Mouse (Mus musculus) layer of hippocampus, adult 8-10 months (tissue): ENCODE measurements around the gene Lrp5. TPM values are rescaled to one million over a fixed set of nuclear protein-coding genes. Genes with fewer than 3 reads are reported as not detected.

Source experiments
- DNase-seq, 2 experiments: peaks; one replicate each; pipeline ENCODE4 v3.0.0; 2022; ENCODE audit warnings: low spot score in 2 of 2
- total RNA-seq, 4 experiments: library from RNA; stranded (reverse); gene quantifications; 2 replicates each; pipeline ENCODE4 v1.2.4; 2022

Lrp5 gene
- total RNA-seq, result 10 to 100 TPM in 2 of 4 experiments, 1 to 10 TPM in 2; 8.6 to 14.0 (median 10.9) TPM

DNA sequence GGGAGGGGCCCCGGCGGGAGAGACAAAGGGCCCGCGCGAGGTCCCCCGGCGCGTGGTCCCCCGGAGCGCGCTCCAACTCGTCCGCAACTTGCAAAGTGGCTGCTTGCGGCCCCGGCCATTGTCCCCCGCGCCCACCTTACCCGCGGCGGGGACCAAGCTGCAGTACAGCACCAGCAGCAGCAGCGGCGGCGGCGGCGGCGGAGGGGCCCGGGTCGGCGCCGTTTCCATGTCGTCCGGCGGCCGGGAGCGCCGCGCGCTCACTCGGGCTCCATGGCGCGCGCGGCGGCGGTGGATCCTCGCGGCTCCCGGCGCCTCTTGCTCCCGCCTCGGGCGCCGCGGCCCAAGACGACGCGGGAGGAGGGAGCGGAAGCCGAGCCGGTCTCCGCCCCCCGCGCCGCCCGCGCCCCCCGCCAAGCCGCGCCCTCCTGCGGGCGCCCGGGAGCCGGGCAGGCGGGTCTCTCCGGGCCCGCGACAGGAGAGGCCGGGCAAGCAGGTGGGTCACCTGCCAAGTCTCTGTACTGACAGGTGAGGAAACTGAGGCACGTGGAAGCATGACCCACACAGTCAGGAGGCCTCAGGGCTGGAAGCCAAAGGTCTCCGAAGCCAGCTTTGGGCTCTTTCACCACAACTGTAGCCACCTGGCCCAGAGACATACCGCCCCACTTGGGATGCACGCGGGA is at the start of gene Lrp5:
Lrp5 (minus strand) TSS at position 350 of the 680 bp plus-strand sequence.
- DNase-seq, result no peak

DNA sequence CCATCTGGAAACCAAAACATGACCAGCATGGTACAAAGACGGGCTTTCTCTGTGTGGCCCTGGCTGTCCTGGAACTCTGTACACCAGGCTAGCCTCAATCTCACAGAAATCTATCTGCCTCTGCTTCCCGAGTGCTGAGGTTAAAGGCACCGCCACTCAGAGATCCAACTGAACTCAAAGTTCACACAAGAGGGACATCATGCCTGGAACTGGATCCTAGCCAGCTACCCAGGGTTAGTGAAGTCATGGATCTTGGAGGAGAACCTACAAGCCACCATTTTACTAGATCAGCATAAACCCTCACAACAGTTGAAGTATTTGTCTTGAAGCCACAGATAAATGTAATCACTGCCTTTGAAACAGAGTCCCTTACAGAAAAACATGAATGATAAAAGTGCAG is 49.6 kb upstream of the Lrp5 start:
- DNase-seq, result no peak

DNA sequence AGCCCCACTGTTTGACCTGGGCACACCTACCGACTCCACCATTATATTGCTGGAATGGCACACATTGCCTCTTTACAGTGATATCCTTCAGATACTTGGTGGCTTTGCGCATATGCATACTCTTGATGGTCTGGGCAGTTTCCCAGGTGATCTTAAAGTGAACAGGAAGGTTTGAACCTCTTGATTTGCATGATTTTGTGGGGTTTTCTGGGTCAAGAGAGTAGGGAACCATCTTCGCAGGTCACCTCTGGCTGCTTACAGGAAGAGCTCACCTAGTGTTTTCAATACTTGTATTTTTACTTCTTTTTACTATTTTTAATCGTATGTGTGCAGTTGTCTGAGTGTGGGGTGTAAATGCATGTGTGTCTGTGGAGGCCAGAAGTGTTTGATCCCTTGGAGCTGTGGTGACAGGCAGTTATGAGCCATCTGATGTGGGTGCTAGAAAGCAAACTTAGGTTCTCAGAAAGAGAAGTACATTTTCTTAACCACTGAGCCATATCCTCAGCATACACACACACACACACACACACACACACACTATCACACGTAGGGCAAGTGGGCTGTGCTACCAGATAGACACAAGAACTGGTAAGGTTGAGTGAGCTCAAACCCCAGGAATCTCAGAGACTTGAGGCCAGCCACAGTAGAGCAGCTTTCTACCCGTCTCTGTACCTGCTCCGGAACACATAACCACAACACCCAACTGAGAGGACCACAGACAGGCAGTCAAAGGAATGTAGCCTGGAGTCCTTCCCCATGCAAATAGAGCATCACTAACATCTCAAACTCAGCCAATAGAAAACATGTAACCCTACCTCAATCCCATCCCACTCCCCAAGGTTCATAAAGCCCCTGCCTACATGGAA is 44.6 kb upstream of the Lrp5 start:
- no peak for DNase-seq

DNA sequence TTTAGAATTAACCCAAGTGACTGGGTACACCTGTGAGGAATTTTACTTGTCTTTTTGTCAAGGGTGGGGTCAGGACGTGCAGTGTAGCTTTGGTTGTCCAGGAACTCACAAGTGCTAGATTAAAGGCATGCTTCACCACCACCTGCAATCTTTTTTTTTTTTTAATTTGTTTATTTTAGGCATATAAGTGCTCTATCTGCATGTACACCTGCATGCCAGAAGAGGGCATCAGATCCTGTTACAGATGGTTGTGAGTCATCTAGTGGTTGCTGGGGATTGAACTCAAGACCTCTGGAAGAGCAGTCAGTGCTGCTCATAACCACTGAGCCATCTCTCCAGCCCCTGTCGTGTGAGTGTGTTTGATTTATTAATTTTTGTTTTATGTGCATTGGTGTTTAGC is 42.5 kb upstream of the Lrp5 start:
- DNase-seq, result no peak

DNA sequence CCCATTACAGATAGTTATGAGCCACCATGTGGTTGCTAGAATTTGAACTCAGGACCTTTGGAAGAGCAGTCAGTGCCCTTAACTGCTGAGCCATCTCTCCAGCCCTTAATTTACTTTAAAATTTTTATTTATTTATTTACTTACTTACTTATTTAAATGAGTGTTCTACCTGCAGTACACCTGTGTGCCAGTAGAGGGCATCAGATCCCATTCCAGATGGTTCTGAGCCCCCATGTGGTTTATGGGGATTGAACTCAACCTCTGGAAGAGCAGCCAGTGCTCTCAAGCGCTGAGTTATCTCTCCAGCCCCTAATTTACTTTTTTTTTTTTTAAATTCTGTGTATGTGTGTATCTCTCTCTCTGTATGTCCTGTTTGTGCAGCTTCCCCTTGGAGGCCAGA is 38.4 kb upstream of the Lrp5 start:
- DNase-seq, result peak in 1 of 2 experiments; percentile 62

DNA sequence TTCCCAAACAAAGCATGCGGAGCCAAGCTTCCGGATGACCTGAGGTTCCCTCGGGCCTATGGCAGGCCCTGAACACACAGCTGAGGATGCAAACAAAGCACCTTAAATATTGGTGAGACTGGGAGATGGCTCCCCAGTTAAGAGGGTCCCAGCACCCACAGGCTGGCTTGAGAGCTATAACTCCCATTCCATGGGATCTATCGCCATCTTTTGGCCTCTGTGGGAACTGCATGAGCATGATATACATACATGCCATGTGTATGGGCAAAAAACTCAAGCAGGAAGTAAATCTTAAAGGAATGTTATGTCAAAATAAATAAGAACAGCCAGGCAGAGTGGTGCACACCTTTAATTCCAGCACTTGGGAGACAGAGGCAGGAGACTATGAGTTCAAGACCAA is 37.5 kb upstream of the Lrp5 start:
- no peak for DNase-seq

DNA sequence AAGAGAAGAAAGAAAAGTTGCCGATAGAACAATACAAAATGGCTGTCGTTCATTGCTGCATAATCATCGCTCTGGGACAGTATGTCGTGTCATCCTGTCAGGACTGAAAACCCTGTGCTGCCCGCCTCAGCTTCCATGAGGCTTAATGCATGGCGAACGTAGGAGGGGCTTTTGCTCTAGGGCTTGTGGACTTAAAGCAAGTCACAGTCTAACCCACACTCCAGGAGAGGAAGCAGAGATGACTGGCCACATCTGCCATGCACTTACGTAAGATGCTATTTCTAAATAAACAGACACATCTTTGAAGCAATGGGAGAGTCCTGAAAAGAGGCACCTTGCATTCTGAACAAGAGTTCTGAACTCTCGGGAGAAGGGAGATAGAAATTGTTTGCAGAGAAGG is 36.8 kb upstream of the Lrp5 start:
- no peak for DNase-seq

DNA sequence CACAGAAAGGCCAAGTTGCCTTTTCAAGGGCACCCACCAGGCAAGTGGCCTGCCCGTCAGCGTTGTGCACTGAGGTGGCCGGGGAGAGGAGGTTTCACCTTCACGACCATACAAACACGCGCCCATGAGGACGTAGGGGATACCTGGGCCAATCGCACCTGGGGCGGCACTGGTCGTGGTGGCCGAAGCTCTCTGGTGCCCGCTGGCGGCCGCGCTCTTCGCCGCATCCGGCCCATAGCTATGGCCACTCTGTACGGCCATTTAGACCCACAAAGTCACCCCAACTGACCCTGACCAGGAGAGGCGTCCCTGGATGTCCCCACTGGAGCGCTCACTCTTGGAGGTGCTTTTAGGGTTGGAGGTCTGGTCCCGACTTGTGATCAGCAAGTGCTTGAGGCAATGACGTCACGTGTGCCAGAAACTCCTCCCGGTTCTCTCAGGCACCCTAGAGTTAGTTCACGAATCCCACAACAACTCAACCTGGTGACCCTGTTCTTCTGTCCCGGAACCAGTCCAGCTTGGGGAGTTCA is 33.1 kb upstream of the Lrp5 start:
- DNase-seq, result peak; percentile 53 to 55

DNA sequence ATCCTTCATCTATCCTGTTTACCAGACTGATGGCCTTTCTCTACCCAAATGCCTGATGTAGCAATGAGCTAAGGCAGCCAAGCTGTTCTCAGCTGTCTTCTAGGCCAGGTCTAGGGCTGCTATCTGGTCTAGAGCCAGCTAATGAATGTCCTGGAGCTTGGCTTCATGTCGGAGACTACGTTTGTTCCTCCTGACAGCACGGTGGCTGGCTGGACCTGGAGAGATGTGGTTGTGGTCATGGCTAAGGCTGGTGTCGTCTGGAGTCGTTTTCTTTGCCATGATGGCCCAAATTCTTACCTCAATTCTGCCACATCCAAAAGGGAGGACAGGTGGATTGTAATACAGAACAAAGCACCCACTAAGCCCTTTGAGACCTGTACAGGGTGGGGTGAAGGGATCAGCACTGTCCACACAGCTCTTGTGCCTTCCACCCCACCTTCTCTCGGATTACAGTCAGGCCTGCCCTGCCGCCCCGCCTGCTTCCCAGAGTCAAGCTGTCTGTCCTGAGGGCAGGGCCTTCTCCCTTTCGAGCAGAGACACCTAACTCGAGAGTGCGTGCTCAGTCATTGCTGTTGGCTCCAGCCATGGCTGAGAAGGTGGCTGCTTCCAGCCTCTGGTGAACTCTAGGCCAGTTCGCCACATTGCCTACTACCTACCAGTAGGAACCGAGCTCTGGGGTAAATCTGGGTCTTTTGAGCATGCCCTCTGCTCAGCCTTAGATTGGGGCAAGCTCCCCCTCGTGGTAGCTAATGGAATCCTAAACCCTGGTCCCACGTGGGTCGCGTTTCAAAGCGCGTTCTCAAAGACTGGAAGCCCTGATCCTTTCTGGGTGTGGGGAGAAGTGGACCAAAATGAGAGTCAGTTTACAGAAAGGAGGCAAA is 32.4 kb upstream of the Lrp5 start:
- peak; percentile 71 for DNase-seq

DNA sequence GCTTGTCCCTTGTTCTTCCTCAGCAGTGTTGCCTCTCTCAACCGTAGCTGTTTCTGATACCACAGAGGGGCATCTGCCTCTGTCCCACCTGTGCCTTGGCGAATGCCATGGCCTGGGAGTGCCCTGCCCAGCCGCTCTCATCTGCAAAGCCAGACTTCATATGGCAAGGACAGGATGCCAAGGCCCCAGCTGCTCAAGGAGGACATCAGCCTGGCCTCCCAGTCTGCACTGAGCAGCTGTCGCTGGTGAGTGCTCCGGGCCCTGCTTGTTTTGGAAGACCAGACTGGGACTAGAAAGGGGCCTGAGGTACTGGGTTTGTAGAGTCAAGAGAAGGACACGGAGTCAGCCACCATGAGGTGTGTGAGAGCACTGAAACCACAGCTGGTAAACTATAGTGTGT is 28.0 kb upstream of the Lrp5 start:
- DNase-seq, result no peak

DNA sequence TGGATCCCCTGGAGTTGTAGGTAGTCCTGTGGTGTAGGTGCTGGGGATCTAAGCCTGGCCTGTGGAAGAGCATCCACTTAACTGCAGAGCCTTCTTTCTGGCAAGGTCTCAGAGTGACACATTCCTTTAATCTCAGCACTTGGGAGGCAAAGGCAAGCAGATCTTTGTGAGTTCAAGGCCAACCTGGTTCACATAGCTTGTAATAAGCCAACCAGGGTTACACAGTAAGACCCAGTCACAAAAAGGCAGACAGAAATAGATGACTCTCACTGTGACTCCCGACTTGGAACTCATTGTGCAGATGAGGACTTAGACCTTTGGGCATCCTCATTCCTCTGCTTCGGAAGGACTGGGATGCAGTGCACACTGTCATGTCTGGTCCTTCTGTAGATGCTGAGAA is 24.1 kb upstream of the Lrp5 start:
- DNase-seq, result no peak

DNA sequence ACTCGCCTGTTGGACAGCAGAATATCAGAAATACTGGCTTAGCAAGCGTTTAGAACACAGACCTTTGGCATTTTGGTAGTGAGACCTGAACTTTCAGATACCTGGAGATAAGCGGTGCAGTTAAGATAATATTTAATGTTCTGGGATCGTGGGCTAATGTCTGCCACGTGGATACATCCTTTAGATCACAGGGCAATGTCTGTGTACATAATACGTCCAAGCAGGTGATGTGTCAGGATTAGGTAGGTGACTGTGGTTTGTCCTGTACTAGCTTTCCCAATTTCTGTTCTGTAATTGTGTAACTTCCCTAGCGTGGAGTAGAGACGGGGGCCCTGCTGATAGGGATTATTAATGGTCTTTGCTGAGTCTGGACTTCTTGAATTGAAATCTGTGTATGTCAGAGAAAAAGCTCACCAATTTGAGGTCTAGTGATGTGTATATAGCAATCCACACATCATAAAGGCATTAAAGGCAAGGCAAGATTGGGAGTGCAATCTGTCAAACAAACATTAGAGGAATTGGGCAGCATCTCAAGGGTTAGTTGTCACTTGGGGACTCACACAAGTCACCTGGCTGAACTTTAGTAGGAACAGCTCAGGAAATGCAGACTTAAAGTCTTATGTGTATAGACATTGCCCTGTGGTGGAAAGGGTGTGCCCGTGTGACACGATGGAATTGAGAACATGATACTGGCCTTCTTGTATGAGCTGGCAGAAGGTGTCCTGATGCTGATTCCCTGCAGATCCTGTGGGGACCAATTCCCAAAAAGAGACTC is 22.8 kb upstream of the Lrp5 start:
- DNase-seq, result no peak

DNA sequence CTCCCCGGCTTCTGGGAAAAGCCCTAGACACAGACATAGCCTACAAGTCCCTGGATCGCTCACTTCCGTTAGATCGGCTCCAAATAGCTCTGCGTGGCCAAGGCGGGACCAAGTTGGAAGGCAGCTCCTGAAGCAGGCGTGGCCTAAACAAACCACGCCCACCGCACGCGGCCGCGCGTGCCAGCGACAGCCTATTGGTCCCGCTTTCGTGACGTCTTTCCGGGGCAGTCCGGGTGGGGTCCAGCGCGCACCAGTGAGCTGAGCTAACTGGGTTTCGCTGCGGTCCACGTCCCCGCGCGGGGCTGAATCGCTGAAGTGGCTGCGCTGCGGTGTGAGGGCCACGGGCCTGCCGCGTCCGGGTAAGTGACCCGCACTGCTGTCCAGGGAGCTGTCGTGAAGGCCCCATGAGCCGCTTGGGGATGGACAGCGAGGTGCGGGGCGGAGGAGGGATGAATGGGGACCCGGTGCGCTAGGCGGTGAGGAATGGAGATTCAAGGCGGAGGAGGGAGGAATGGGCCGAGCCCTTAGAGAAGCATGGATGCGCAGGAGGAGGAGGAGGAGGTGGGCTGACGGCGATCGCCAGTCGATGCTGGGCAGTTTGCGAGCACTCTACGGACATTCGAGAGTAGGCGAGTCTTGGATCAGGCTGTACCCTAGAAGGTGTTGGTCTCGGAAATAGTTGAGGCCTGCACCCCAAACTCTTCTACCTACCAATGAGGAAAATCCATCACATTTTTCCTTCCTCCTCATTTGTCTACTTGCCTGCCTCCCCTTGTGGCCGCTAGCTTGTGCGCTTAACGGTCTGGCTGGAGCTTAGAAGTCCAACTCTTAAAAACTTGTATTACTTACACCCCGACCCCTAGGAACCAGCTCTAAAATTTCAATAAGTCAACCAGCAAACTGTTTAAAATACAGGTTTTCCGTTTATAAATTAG is 22.0 kb upstream of the Lrp5 start, which contains the start of gene 1810055G02Rik:
1810055G02Rik (plus strand) TSS at position 216 of the 935 bp plus-strand sequence.
- peak; percentile 97 to 99 for DNase-seq

DNA sequence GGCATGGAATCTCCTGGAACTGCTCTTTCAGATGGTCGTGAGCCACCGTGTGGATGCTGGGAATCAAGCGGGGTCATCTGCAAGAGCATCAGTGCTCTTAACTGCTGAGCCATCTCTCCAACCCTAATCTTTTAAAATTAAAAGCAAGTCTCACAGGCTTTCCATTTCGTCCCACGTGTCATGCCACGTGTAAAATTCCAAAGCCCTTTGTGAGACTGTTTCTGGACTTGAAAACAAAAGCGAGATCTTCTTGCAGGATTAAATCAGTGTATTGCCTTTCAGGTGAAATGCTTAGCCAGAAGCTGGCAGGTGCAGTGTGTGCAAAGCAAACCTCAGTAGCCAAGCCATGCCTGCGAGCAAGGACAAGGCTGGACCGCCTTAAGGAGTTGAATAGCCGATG is 21.2 kb upstream of the Lrp5 start:
- DNase-seq, result no peak

DNA sequence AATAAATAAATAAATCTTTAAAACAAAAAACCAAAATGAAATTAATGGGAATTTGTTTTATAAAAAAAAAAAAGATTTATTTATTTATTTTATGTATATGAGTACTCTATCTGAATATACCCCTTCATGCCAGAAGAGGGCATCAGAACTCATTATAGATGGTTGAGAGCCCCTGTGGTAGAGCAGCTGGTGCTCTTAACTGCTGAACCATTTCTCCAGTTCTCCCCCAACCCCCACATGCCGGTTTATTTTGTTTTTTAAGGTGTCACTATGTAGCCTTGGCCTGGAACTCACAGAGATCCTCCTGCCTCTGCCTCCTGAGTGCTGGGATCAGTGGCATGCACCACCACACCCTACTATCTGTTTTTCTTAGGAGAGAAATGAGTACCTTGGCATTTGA is 19.9 kb upstream of the Lrp5 start:
- DNase-seq, result no peak

DNA sequence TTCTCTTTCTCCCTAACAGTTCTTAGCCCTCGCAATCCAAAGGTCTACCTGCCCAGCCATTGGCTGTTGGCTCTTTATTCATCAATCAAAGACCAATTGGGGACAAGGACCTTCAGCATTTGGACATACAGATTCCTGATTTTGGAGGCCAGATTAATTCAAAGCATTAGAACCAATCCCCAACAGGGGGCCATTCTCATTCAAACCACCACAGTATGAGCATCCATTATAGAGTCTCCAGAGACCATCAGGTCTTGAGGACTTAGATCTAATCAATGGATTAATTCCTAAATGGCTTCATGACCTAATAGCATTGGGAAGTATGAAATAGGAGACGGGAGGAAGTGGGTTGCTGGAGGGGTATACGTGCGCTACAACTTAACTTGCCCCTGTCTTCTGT is 16.1 kb upstream of the Lrp5 start:
- DNase-seq, result no peak

DNA sequence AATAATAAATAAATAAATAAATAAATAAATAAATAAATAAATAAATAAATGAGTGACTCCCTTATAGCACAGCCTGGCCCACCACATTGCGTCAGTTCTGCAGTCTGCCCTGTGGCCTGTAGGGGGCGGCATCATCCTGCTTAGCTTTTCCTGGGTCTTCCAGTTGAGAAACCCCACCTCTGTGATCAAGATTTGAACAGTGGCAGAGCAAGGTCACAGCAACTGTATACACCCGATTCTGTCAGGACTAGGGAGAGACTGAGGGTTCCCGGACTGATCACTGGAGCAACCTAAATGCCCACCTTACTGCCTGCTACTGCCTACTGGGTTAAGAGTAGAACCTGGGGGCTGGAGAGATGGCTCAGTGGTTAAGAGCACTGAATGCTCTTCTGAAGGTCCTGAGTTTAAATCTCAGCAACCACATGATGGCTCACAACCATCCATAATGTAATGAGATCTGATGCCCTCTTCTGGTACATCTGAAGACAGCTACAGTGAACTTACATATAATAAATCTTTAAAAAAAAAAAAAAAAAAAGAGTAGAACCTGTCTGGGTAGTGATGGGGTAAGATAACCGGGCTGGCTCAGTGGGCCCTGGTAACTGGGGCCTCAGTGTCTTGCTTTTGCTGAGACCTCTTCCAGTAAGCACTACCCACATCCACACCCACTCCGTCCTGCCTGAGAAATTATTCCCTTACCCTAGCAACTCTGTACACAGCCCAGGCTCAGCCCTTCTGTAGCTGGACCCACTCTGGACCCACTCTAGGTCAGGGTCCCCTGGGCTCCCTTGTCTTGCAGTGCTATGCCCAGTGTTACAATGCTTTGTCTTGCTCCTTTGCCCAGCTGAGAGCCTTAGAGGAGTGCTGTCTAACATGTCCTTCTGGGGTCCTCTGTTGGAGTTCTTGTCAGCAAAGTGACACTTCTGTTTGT is 13.4 kb upstream of the Lrp5 start:
- DNase-seq, result peak; percentile 60 to 74

DNA sequence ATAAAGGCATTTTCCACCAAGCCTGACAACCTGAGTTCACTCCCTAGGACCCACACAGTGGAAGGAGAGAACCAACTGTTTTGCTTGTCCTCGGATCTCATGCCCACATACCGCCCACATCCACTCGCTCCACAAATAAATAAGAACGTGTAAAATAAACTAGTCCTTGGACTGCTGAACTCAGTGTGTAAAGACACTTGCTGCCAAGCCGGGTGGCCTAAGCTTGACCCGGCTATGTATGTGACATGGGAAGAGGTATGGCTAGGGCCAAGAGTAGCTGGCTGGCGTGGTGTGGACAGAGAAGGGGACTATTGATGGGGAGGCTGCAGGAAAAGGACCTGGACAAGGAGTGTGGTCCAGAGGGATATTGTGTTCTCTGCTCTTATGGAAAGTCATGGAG is 11.7 kb upstream of the Lrp5 start:
- DNase-seq, result no peak
